19 mouse cellular contexts compared by ENCODE assay signal in the genomic region with DNA sequence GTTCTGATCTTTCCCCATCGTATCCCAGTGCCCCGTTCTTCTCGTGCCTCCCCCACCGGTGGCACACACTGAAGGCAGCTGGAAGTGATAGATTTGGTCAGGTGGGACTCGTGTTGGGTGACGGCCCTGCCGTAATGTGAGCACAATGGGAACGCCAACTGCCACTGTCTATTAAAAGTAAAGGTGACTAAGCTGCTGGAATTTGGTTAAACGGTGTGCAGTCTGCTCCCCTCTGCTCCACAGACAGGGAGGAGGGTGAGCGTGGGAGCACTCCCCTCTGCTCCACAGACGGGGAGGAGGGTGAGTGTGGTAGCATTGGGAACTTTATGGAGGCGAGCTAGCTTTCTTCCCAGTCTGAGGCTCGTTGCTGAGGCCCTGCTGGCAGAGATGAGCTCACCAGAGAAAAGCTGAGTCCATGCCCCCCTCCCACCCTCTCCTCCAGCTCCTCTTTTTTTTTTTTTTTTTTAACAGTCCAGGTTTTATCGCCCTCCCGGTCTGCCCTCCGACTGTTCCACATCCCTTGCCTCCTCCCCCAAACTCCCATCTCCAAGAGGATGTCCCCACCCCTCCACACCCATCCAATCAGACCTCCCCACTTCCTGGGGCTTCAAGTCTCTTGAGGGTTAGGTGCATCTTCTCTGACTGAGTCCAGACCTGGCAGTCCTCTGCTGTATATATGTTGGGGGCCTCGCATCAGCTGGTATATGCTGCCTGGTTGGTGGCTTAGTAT. TPM values are rescaled to one million over a fixed set of nuclear protein-coding genes. Genes with fewer than 3 reads are reported as not detected.
DNase-seq lines count a peak whose midpoint lies in the region; ATAC-seq lines count a peak whose summit lies in the region.
"Had no signal": no experiment of that assay in that cellular context is flagged by ENCODE, and none has a peak within 500 bp of the region (broad histone marks: within the 10 kb centered on the region; RNA-seq: fewer than 3 reads in every experiment).

No protein-coding gene starts in this region.

- 0 out of 2 replicates have a peak, but pooled peaks have one; percentile 6 for ATAC-seq in kidney, embryonic 16.5 days (ENCODE audit: low FRiP score, low TSS enrichment)
- no peak for ATAC-seq in limb, embryonic 15.5 days (ENCODE audit: insufficient number of reproducible peaks, low FRiP score, low TSS enrichment, low read depth)
- ATAC-seq: forebrain, embryonic 14.5 days had no signal

- no peak overlapping the region for H3K4me2 ChIP-seq in kidney, embryonic 16.5 days (replicated peaks; ENCODE audit: low read depth, low read length)
- no peak overlapping the region for H3K4me2 ChIP-seq in limb, embryonic 15.5 days
- H3K4me2 ChIP-seq: hindbrain, embryonic 15.5 days had no signal

- no peak overlapping the region for H3K9ac ChIP-seq in kidney, embryonic 16.5 days (replicated peaks; ENCODE audit: low read length)
- no peak overlapping the region for H3K9ac ChIP-seq in limb, embryonic 15.5 days
- H3K9ac ChIP-seq: hindbrain, embryonic 15.5 days; liver, embryonic 14.5 days had no signal

- no peak for DNase-seq in kidney, adult 9 months
- DNase-seq in right cerebral cortex, adult 18-20 months = peak; percentile 49
- no peak for DNase-seq in right cerebral cortex, postnatal 10 days (ENCODE audit: low spot score in 2 of 2)
- peak; percentile 78 for DNase-seq in brain, adult 2 months (ENCODE audit: low read depth, low spot score)
- no peak for DNase-seq in B cell, adult 2 months
- no peak for DNase-seq in heart, postnatal 14 days
- DNase-seq: adrenal gland, adult 8-10 months; cerebellum, adult 9-10 months; heart, adult 11 months; kidney, adult 11 months; midbrain, embryonic 14.5 days; thymus, postnatal 4 days had no signal

- H3K9me3 ChIP-seq in kidney, embryonic 16.5 days (ENCODE audit: low read length) = no peaks in the 10 kb centered on the region
- no peaks in the 10 kb centered on the region for H3K9me3 ChIP-seq in limb, embryonic 15.5 days
- H3K9me3 ChIP-seq: hindbrain, embryonic 15.5 days had no signal

- H3K36me3 ChIP-seq in kidney, embryonic 16.5 days (ENCODE audit: insufficient read depth, low read length) = peaks cover 17% of the 10 kb centered on the region
- peaks cover 10% of the 10 kb centered on the region for H3K36me3 ChIP-seq in limb, embryonic 15.5 days

- H3K27me3 ChIP-seq in kidney, embryonic 16.5 days (ENCODE audit: insufficient read depth, low read length) = no peaks in the 10 kb centered on the region
- H3K27me3 ChIP-seq in limb, embryonic 15.5 days = no peaks in the 10 kb centered on the region
- H3K27me3 ChIP-seq: CH12.LX; hindbrain, embryonic 15.5 days had no signal

- no peak overlapping the region for H3K4me3 ChIP-seq in kidney, embryonic 16.5 days (ENCODE audit: low read length)
- H3K4me3 ChIP-seq in limb, embryonic 15.5 days = no peak overlapping the region
- H3K4me3 ChIP-seq: hindbrain, embryonic 15.5 days had no signal

- H3K27ac ChIP-seq in kidney, embryonic 16.5 days (ENCODE audit: low read length) = no peak overlapping the region
- H3K27ac ChIP-seq in limb, embryonic 15.5 days = peak overlapping the region; percentile 43; the same call in 1 of the 2 replicates
- H3K27ac ChIP-seq: hindbrain, embryonic 15.5 days; liver, embryonic 14.5 days; macrophage had no signal

- intact Hi-C loops in heart, postnatal 14 days (cut with DNase I) = no loop called here

- WGBS in kidney, embryonic 16.5 days = 34% methylated on average over 17 of the region's 17 CpGs
- 37% methylated on average over 17 of the region's 17 CpGs for WGBS in limb, embryonic 15.5 days

- H3K4me1 ChIP-seq in kidney, embryonic 16.5 days (ENCODE audit: insufficient read depth, low read length) = no peaks in the 10 kb centered on the region
- no peaks in the 10 kb centered on the region for H3K4me1 ChIP-seq in limb, embryonic 15.5 days
- H3K4me1 ChIP-seq: hindbrain, embryonic 15.5 days had no signal

RNA-seq across cellular contexts. Expression of gene Tpt1, which starts 10.5 kb away (rescaled TPM):
- polyA plus RNA-seq in kidney, embryonic 16.5 days (2015; fragmentation: Nextera tagmentation; extraction: Ambion mirVana) = 868 and 911 TPM in 2 replicates
- polyA plus RNA-seq in limb, embryonic 15.5 days (2015; fragmentation: Nextera tagmentation; extraction: Ambion mirVana) = 944 and 1,088 TPM in 2 replicates
- total RNA-seq in heart, postnatal 14 days (2021) = 1,000 to 10,000 TPM; 2,748 to 2,964 TPM

Comparison
In these comparisons a context has a peak if more than half of its experiments do, and no peak if none do; other contexts are left out.
1. DNase-seq: peak in right cerebral cortex, adult 18-20 months (single experiment) and brain, adult 2 months (single experiment); none in kidney, adult 9 months (single experiment), right cerebral cortex, postnatal 10 days (0 of 2), B cell, adult 2 months (0 of 2) and heart, postnatal 14 days (0 of 2).